Mouse (Mus musculus) lung, postnatal 0 days (tissue): ENCODE measurements around the gene Gm2696.
"Not testable (repeated sequence)": the region's sequence is repeated elsewhere in the genome, so short reads cannot be mapped to it uniquely, and the experiment has no call there.

Experiments used
- CTCF ChIP-seq: IDR thresholded peaks from 2 replicates; pipeline ENCODE4 v1.5.1; 2016; ENCODE audit warnings: antibody characterized with exemption, mild to moderate bottlenecking
- EP300 ChIP-seq: IDR thresholded peaks from 2 replicates; pipeline ENCODE4 v1.6.1; 2016; ENCODE audit warnings: antibody characterized with exemption, mild to moderate bottlenecking, control low read depth

GRCm38 (mm10) chr10:77771225-77771624 is 43.3 kb upstream of the Gm2696 start, which contains the start of gene Gm3238:
- TF ChIP-seq CTCF, EP300: not testable (repeated sequence)
